Mouse (Mus musculus): ENCODE data around the gene Tdrd12.

Gene Tdrd12

DNA sequence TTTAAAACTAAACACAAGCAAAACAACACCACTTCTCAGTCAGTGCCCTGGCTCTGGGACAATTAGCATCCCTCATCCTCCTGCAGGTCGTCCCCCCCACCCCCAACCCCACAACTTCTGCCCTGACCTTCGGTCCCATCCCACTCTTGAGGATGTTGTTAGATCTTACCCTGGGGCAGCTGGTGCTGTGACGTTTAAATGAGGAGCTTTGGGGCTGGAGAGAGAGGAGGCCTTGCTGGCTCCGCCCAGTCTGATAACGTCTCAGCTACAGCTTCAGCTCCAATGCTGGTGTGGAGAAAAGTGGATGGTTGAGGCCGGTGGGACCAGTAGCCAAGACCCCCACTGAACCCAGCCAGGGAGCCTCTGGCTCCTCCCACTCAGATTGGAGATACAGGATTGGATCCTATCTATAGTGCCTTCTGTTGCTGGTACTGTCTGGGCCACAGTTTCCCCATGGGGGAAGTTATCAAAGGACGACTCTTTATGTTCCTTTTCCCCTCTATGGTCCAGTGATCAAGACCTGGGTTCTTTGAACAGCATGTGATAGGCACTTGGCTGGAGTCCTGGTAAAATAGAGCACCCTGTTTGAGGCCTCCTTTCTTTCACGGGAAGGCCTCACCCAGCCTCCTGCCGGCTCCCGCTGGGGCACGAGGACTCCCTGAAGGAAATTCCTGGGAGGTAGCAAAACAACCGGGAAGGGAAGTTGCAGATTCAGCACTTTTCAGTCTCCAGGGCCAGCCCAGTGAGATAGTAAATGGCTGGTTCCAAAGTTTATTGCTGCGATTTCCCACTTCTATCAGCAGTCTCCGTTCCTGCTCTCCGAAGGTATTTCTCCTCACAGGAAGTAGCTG is 89.3 kb downstream of the Tdrd12 start, which contains the start of gene Slc7a9:
Gene Slc7a9, plus strand, starts transcription at position 801 of the 851 bp plus-strand sequence.
- no peak for DNase-seq (ENCODE audit: low spot score in 2 of 2)

DNA sequence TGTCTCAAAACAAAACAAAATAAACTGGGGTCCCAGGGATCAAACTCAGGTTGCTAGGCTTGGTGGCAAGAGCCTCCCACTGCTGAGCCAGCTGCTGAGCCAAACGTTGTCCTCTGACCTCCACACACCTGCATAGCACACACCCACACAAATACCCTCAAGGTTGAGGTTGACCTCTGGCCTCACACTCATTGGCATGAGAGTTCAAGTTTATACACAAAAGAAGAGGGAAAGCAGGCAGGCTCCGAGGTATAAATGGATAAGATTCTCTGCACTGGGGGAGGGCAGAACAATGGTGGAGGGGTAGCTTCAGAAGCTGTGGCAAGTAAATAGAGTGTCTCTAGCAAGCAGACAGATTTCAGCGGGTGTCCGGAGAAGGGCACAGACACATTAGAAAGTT is 90.0 kb downstream of the Tdrd12 start:
- no peak for DNase-seq (ENCODE audit: low spot score in 2 of 2)

DNA sequence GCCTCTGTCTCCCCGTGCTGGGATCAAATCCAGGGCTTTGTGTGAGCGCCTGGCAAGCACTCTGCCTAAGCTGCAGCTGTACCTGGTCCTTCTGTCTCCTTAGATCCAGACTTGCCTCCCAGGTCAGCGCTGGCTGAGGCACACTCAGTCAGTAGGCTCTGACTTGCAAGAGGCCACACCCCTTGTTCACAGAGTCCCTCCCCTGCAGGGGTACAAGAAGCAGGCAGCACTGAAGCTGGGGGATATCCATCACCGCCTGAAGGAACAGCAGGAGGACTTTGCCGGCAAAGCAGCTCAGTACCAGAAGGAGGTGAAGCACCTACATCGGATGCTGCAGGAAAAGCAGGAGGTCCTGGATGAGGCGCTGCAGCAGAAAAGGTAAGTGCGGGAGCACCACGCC is 102.3 kb downstream of the Tdrd12 start:
- no peak for DNase-seq (ENCODE audit: low spot score in 2 of 2)

DNA sequence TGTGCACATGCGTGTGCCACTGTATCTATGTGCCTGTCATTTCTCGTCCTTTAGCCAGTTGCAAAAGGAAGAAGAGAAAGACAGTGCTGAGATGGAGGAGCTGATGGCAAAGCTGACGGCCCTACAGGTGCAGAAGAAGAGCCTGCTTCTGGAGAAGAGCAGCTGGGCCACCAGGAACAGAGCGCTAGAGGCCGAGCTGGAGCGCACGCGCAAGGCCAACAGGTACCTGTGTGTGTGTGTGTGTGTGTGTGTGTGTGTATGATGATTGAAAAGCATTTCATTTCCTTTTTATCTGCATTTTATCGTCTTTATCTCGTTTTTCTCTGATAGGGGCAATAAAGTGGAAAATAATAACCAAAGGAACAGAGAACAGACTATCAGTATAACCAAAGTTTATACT is 109.4 kb downstream of the Tdrd12 start:
- no peak for DNase-seq (ENCODE audit: low spot score in 2 of 2)

DNA sequence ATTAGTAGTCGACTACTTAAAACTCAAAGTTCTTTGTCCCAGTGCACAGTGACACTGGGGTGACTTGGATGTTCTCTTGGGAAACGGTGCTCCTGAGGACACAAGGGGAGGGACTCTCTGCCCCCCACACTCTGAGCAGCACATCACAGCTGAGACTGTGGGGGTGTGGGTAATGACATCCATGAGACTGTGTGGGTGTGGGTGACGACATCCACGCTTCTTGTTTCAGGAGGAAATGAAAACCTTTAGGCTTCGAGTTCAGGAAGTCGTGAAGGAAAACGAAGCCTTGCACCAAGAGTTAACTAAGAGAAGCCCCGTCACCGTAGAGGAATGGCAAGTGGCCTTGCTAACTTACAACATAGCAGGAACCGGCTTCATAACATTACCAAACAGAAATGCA is 114.5 kb downstream of the Tdrd12 start:
- DNase-seq (ENCODE audit: low spot score in 2 of 2), result no peak
